Mouse (Mus musculus) cerebellum, adult (tissue): ENCODE measurements around the gene D7Ertd443e.

Experiments
- ATAC-seq: cut with Nextera tagmentation; 2 replicates; pipeline ENCODE4 v1.9.2; 2017; ENCODE audit warnings: mild to moderate bottlenecking, moderate library complexity, mixed read lengths; ENCODE audit not compliant: insufficient number of reproducible peaks, low FRiP score, low TSS enrichment

The D7Ertd443e gene

DNA sequence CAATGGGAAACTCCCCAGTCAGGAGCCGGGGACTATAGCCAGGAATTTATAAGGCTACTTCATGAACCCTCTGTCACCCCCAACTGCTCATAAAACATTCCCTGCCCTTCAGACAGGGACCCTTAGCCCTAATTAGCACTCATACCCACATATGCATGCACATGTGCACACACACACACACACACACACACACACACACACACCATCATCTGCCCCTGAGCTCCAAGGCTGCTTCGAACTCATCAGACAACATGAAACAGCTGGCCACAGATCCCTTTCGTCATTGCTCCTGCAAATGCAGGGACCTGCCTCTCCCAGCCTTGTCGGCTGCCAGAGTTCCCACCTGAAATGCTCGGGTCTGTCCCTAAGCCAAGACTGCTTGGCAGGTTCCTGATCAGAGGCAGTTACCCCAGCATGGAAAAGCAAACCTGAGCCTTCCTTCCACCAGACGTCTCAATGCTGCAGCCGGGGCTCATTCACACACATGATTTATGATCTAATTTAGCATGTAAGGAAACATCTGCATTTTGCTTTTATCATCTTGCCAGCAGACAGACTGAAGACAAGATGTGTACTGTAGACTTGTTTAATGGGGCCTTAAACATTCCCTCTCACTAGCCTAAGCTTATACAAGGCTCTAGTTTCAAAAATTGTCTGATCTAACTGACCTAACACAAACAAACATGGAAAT lies 95.7 kb downstream of the D7Ertd443e start:
- no peak for ATAC-seq

DNA sequence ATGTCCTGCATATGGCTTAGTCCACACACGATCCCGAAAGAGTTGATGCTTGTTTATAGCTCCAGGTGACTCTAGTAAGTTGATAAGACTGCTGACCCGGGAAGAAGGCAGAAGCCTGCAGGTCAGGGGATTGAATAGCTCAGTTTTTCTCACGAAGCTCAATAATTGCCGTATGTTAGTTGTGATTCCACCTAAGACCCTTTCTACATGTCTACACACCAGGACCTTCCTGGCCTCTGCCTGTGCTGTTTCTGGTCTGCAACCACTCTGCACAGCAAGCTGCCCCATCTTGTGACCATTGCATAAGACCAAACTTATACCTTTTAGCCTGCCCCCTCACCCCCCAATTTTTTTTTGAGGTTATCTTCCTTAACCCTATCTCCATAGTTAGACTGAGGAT lies 96.3 kb downstream of the D7Ertd443e start:
- ATAC-seq: no peak

DNA sequence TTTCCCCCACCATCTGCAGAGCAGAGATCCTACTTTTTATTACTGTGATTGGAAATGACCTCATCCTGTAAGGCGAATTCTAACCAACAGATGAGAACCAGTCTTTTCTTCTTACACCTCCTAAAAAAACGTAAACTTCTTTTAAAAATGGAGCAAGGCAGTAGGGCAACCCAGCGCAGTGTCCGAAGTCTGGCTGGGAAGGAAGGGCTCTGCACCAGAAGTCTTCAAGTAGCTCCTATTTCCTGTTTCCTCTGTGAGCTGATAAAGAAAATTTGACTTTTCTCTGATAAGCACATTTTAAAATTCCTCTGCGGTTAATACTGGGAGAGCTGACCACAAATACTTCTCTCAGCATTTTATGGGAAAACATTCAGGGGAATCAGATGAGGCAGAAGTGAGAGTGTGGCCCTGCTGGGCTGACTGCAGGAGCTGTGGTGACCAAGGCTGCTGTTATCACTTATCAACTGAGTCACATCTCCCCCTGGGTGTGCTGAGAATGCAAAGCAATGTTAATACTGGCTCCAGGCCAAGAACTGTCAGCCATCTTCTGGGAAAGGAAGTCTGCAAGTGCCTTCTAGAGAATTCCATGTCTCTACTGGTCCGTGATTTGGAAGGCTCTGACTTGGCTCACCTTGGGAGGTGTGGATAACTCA lies 97.8 kb downstream of the D7Ertd443e start:
- no peak for ATAC-seq

DNA sequence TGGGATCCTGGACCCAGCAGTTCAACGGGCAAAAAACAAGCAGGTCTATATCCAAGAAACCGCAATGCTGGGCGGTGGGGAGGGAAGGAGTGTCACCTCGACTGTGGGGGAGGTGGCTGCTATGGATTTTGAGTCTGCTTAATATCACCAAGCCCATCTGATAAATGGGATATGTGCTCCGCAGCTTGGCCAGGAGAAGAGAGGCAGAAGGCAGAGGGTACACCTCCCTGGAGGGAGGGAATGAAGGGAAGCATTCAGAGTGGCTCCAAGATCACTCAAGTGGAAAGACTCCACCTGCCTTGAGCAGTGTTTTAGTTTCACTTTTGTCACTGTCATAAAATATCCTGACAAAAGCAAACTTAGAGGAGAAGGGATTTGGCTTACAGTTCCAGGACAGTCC lies 112.5 kb downstream of the D7Ertd443e start:
- ATAC-seq: no peak

DNA sequence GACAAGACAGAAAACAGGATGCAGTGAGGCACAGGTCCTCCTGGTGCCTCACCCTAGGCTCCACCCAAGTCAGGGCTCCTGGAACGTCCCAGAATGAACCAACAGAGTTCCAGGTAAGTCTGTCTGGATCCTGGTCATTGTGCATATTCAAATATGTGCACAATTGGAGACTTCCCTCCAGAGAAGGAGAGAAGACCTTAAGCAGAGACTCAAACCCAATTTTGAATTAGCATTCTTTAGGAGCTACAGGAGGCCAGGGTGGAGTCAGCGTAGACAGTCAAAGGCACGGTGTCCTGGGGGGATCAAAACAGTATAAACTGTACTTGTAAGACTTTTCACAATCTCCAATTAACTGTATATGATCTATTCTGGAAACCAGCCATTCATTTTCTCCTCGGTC lies 113.0 kb downstream of the D7Ertd443e start:
- no peak for ATAC-seq

DNA sequence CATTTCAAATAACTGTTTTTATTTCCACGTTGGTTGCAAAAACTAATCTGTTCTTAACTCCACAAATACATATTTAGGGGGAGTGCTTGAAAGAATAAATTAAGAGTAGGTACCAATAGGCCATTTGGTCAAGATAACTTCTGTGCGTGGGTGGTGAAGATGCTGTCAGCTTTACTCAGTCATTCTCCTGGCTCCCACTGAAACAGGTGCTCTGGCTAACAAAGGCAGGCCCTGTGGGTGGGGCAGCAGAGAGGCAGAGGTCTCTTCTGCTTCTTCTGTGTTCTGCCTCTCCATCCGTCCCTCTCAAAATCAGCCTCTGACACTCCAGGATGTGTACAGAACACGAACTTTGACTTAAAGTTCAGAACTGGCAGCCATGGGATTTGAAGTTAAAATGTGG lies 119.7 kb downstream of the D7Ertd443e start:
- ATAC-seq: no peak

DNA sequence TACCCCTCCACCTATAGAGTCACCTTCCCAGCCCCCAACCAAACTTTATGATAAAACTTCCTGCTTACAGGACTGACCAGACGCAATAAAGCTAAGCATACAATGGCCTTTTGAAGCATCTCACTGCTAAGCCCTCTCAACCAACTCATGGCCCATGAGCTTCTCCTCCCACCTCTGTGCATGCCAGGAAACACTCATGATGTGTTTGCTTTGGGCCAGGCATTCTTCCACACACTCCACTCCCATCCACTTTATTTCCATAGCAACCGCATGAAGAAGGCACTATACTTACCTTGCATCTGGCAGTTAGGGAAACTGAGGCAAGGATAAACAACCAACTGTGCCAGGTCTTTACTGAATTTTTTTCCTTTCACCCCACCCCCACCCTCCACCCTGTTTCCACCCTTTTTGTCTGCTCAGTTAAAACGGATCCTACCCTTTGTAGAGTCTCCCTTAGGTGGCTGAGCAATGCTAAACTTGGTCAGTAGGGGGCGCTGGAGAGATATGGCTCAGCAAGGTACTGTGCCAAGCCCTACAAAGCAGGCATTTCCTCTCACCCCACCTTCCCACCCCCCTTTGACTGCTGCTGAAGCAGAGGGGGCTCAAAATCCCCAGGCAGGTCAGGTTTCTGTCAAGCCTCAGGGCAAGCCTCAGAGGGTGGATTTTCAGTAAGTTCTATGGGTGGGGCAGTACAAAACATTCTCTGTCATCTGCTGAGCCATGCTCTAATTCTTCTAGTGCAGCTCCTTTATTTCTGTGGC lies 122.1 kb downstream of the D7Ertd443e start:
- ATAC-seq: no peak

DNA sequence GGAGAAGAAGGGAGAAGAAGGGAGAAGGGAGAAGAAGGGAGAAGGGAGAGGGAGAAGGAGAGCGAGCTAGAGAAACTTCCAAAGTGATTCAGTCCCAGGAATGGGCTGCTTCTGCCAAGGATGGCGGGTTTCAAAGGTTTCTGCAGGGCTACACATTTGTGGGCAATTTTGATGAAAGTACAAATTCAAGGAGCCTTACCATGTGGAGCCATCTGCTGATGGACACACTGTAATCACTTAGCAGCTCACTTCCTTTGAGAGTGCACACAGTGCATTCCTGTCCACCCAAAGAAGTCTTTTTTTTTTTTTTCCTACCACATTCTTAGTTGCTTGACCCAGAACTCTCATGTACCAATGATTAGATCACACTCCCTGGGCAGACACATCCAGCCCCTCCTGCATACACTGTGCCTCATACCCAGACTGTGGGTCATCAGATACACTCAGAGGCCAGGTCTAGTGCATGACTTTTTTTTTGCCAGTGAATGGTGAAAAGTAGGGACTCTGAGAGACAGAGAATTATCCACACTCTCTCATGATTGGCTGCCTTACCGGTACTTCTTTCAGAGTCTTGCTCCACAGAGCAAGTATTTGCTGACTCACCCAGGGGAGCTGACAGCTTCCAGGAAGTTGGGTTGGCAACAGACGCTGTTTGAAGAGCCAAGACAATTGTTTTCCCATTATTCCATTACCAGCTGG lies 124.3 kb downstream of the D7Ertd443e start:
- ATAC-seq: no peak

DNA sequence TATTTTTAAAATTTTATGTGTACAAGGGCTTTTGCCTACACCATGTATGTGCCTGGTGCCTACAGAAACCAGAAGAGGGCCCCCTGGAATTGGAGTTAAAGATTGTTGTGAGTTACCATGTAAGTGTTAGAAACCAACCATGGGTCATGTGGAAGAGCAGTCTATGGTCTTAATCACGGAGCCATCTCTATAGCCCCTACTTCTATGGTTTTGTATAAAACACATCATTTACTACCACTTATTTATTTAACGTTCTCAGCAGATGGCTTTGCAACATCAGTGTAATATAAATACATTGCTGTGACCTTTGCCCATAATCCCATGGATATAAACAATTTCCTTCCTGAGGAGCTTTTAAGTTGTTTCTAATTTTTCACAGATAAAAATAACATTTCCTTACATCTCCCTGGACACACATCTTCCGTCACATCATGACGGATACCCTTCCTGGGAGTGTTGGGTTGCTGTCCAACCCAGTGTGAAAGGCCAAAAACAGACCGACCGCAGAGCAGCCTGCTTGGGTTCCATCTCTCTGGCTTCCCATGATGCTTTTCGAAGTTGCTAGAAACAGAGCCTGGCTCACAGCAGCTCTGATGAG lies 135.1 kb downstream of the D7Ertd443e start:
- no peak for ATAC-seq

DNA sequence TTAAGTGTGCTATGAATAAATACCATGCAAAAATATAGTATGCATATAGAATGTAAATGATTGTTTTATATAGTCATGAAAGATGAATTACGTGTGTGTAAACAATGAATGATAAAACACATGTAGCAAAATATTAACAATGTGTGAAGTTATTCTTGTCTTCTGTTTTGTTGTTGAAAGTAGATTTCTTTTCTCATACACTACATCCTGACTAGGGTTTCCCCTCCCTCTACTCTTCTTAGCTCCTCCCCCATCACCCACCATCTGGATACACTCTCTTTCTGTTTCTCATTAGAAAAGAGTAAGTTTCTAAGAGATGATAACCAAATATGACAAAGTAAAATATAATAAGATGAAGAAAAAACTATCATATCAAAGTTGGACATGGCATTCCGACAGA lies 137.4 kb downstream of the D7Ertd443e start:
- ATAC-seq: no peak

DNA sequence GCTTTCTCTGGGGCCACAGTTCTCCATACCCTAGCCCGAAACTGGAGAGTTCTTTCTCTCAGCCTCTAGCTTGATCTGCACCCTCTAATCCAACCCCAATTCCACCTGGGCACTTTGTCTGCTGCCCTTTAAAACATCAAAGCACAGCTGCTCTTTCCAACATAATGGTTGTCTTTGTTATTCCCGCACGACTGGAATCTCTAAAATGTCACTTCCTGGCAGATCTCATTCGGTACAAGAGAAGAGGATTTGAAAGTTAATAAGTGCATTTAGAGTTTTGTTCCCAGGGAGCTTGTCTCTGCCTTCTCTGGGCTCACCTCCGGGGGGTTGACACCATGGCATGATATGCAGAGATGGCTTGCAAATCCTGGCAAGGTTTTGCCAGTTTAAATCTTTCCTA lies 138.8 kb downstream of the D7Ertd443e start:
- ATAC-seq: no peak

DNA sequence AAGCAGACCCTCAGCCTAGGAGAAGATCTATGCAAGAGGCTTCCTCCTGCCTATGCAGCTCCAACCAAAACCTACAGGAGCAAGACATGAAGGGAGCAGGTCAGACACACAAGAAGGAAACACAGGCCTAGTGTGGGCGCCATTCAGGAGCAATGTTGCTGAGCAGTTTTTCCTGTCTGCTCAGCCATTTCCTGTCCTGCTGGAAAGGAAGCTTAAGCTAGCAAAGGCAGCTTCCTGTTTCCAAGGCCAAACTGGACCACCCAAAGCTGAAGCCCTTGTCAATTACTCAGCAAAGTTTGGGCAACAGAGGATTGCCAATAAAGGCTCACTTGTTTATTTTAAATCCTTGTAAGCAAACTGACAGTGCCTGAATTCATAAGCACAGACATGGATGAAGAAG lies 142.7 kb downstream of the D7Ertd443e start:
- no peak for ATAC-seq

DNA sequence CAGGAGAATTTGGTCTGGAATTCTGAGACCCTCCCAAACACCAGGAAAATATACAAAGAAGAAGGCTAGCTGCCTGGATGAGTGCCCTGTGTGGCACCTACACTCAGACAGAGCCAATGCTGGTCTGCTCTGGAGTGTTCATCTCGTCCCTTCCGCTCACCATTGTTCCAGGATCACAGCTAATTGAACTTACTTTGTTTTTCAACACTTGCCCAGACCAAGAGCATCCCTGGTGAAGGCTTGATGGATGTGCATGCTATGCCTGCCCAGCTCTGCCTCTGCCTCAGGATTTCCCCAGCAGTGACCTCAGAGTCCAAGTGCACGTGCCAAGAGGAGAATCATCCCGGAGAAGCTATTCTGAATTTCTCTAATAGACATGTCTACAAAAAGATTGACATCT lies 144.2 kb downstream of the D7Ertd443e start:
- no peak for ATAC-seq

DNA sequence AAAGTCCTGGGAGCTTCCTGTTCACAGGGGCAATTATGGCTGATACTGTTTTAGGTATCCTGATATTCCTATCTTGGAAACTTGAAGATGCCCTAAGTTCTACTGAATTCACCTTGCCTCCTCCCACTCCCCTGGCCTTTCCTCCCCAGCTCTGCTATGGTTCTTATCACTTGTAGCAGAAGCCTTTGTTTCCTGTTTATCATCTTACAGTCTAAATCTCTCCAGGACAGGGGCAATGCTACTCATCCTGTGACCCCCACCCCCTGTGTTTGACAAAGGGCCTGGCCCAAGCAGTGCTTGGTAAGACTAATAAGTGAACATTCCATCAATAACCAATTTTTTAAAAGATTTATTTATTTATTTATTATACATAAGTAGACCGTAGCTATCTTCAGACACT lies 144.9 kb downstream of the D7Ertd443e start:
- ATAC-seq: no peak

DNA sequence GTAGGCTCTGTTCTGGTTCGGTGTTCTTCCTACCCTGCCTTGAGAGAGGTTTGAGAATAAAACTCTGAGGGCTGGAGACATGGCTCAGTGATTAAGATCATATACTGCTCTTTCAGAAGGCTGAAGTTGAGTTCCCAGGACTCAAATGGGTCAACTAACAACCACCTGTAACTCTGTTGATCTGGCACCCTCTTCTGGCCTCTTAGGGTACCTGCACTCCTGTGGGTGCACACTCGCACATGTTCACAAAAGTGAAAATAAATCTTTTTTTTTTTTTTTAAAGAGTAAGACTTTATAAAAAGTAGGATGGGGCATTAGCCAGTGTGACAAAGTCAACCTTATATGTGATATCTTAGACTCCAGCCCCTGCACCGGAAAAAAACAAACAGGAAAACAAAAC lies 146.6 kb downstream of the D7Ertd443e start:
- no peak for ATAC-seq

DNA sequence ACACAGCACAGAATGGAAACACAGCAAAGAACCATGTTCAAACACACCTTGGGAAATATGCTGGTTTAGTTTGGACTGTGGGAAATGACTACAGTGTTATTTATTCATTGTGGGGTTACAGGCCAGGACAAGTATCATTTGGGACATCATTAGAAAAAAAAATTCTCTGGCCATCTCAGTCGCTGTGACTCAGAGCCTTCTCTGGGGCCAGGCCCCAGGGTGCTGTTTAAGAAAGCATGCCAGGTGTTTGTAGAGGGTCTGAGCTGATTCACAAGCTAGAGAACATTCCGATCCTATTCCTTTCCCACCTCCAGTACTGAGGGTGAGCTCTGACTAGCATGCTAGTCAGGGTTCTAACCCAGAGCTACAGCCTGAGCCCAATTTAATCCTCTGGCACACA lies 148.1 kb downstream of the D7Ertd443e start:
- ATAC-seq: no peak

DNA sequence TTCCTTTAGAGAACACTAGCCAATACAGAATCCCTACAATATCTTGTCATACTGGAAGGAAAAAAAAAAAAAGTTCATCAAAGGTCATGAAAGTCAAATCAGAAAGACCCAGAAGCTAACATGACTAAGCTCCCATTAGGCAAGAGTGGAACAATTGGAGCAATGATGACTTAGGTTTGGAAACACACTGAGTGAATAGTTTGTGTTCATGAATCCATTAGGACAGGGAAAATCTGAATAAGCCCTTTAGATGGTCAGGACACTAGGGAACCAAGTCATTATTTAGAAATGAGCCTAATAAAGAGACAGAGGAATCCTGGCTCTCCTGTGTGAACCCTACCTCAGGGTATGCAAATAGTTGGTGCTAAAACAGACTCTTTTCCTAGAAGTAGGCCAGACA lies 148.7 kb downstream of the D7Ertd443e start:
- ATAC-seq: no peak

DNA sequence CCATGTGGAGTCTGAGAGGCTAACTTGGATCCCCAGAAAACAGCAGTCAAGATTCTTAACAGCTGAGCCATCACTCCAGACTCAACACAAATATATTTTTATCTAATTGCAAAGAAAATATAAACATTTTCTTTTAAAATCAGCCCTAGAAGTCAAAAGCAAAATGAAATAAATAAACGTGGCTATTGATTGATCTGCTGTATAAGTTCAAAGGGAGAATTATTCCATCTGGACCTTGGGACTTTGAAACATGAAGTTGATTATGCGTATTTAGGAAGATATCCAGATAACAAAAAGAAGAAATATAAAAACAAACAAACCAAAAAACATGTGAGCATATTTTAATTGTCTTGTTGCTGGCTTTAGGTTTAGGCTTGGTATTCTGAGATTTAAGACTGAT lies 149.9 kb downstream of the D7Ertd443e start:
- no peak for ATAC-seq

DNA sequence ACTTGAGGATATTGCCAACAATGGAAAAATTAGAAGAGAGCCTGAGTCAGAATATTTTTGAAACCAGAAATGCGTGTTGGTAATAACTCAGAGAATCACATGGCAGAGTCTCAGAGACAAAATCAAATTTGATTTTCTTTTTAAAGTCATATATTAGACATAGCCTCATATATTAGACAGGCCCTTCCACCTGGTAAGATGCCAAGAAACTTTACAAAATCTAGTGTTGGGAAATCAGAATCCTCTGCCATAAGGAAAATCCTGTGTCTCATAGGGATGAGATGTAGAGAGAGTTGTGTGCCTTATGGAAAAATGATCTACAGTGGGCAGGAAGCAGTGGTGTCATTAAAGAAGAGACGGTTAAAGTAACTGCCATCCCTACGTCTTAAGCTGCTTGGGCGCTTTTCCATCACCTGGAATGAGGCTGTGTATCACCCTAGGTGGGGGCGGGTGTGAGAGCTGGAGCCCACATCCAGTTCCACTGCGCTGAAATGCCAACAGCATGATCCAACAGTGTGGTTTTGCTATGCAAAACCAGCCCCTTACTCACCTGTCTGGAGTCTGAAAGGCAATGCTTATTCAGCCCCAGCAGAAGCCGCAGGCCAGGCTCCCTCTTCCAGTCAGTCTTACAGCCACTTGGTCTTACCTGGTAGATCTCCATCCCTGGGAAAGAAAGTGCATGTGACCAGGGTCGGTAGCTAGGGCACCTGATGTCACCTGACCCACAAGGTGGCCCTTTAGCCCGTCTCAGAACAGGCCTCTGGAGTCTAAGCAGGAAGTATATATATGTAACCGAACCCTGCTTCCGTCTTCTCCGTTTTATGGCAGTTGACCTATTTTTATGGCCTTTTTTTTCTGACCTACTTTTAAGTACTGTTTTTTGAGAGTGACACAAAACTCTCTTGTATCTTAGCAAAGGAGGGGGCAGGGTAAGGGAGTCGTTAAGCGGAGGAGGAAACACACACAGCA lies 153.8 kb downstream of the D7Ertd443e start, which contains the start of gene Adam12:
TSS of gene Adam12 (minus strand) at position 769 of the 969 bp plus-strand sequence.
- ATAC-seq: no peak
